Mouse (Mus musculus): Measurements from ENCODE around the gene Asb15. TPM values are rescaled to one million over a fixed set of nuclear protein-coding genes. Genes with fewer than 3 reads are reported as not detected.

The Asb15 gene
- polyA plus RNA-seq, 1 experiment from 2014 or later: not detected

GRCm38 (mm10) chr6:24606512-24606911, 78.6 kb downstream of the Asb15 start:
- H3K4me3 ChIP-seq (ENCODE audit: low read depth, low read length): no peak overlapping the region
- no peak overlapping the region for H3K4me2 ChIP-seq
- 76% methylated on average over 10 of the region's 10 CpGs for WGBS
- DNase-seq (ENCODE audit: low spot score) (no peak), ATAC-seq (replicated peaks; ENCODE audit: low FRiP score) (no peak)
- no peak overlapping the region for H3K9ac ChIP-seq (ENCODE audit: low read depth, low read length)
- no peaks in the 10 kb centered on the region for H3K4me1 ChIP-seq (replicated peaks; ENCODE audit: control insufficient read depth, insufficient read depth, low read length)
- H3K27me3 ChIP-seq (replicated peaks; ENCODE audit: control insufficient read depth, insufficient read depth, low read length): no peaks in the 10 kb centered on the region
- no peaks in the 10 kb centered on the region; the same call in 1 of the 2 replicates for H3K36me3 ChIP-seq (ENCODE audit: control insufficient read depth, insufficient read depth, low read length)
- no peaks in the 10 kb centered on the region for H3K9me3 ChIP-seq (ENCODE audit: control insufficient read depth, low read length)
- H3K27ac ChIP-seq (ENCODE audit: low read depth, low read length): no peak overlapping the region

GRCm38 (mm10) chr6:24607531-24607930, 79.6 kb downstream of the Asb15 start:
- no peak overlapping the region for H3K4me3 ChIP-seq (ENCODE audit: low read depth, low read length)
- H3K27me3 ChIP-seq (replicated peaks; ENCODE audit: control insufficient read depth, insufficient read depth, low read length): no peaks in the 10 kb centered on the region
- DNase-seq (ENCODE audit: low spot score): no peak
- no peak overlapping the region for H3K27ac ChIP-seq (ENCODE audit: low read depth, low read length)
- no peaks in the 10 kb centered on the region; the same call in 1 of the 2 replicates for H3K36me3 ChIP-seq (ENCODE audit: control insufficient read depth, insufficient read depth, low read length)
- no peaks in the 10 kb centered on the region for H3K4me1 ChIP-seq (replicated peaks; ENCODE audit: control insufficient read depth, insufficient read depth, low read length)
- WGBS: 90% methylated on average over 15 of the region's 15 CpGs
- ATAC-seq (replicated peaks; ENCODE audit: low FRiP score): no peak
- no peak overlapping the region for H3K9ac ChIP-seq (ENCODE audit: low read depth, low read length)
- H3K9me3 ChIP-seq (ENCODE audit: control insufficient read depth, low read length): no peaks in the 10 kb centered on the region
- no peak overlapping the region for H3K4me2 ChIP-seq

GRCm38 (mm10) chr6:24608129-24608528, 80.2 kb downstream of the Asb15 start:
- Histone ChIP-seq H3K27ac (ENCODE audit: low read depth, low read length) (no peak overlapping the region), H3K9me3 (ENCODE audit: control insufficient read depth, low read length) (no peaks in the 10 kb centered on the region), H3K4me2 (no peak overlapping the region), H3K9ac (ENCODE audit: low read depth, low read length) (no peak overlapping the region), H3K36me3 (ENCODE audit: control insufficient read depth, insufficient read depth, low read length) (no peaks in the 10 kb centered on the region; the same call in 1 of the 2 replicates), H3K4me3 (ENCODE audit: low read depth, low read length) (no peak overlapping the region), H3K27me3 (replicated peaks; ENCODE audit: control insufficient read depth, insufficient read depth, low read length) (no peaks in the 10 kb centered on the region), H3K4me1 (replicated peaks; ENCODE audit: control insufficient read depth, insufficient read depth, low read length) (no peaks in the 10 kb centered on the region)
- DNase-seq (ENCODE audit: low spot score): no peak
- 83% methylated on average over 4 of the region's 4 CpGs for WGBS
- no peak for ATAC-seq (replicated peaks; ENCODE audit: low FRiP score)

GRCm38 (mm10) chr6:24608682-24609081, 80.7 kb downstream of the Asb15 start:
- no peak overlapping the region for H3K27ac ChIP-seq (ENCODE audit: low read depth, low read length)

GRCm38 (mm10) chr6:24609531-24609930, 81.6 kb downstream of the Asb15 start:
- Histone ChIP-seq H3K4me2 (no peak overlapping the region), H3K27me3 (replicated peaks; ENCODE audit: control insufficient read depth, insufficient read depth, low read length) (no peaks in the 10 kb centered on the region), H3K9ac (ENCODE audit: low read depth, low read length) (no peak overlapping the region), H3K4me3 (ENCODE audit: low read depth, low read length) (no peak overlapping the region), H3K27ac (ENCODE audit: low read depth, low read length) (no peak overlapping the region), H3K36me3 (ENCODE audit: control insufficient read depth, insufficient read depth, low read length) (no peaks in the 10 kb centered on the region; the same call in 1 of the 2 replicates), H3K9me3 (ENCODE audit: control insufficient read depth, low read length) (no peaks in the 10 kb centered on the region), H3K4me1 (replicated peaks; ENCODE audit: control insufficient read depth, insufficient read depth, low read length) (no peaks in the 10 kb centered on the region)
- ATAC-seq (replicated peaks; ENCODE audit: low FRiP score) (no peak), DNase-seq (ENCODE audit: low spot score) (no peak)
- 69% methylated on average over 4 of the region's 4 CpGs for WGBS

More at GRCm38 (mm10) chr6:24608682-24609081, 80.7 kb downstream of the Asb15 start:
- no peak for DNase-seq (ENCODE audit: low spot score)
- ATAC-seq (replicated peaks; ENCODE audit: low FRiP score): no peak
- WGBS: 82% methylated on average over 3 of the region's 3 CpGs
- Histone ChIP-seq H3K27me3 (replicated peaks; ENCODE audit: control insufficient read depth, insufficient read depth, low read length) (no peaks in the 10 kb centered on the region), H3K9ac (ENCODE audit: low read depth, low read length) (no peak overlapping the region), H3K4me3 (ENCODE audit: low read depth, low read length) (no peak overlapping the region), H3K36me3 (ENCODE audit: control insufficient read depth, insufficient read depth, low read length) (no peaks in the 10 kb centered on the region; the same call in 1 of the 2 replicates), H3K4me1 (replicated peaks; ENCODE audit: control insufficient read depth, insufficient read depth, low read length) (no peaks in the 10 kb centered on the region), H3K9me3 (ENCODE audit: control insufficient read depth, low read length) (no peaks in the 10 kb centered on the region), H3K4me2 (no peak overlapping the region)

GRCm38 (mm10) chr6:24610358-24610757, 82.4 kb downstream of the Asb15 start:
- DNase-seq (ENCODE audit: low spot score) (no peak), ATAC-seq (replicated peaks; ENCODE audit: low FRiP score) (no peak)
- H3K27me3 ChIP-seq (replicated peaks; ENCODE audit: control insufficient read depth, insufficient read depth, low read length): no peaks in the 10 kb centered on the region
- no peak overlapping the region for H3K4me2 ChIP-seq
- H3K4me3 ChIP-seq (ENCODE audit: low read depth, low read length): no peak overlapping the region
- H3K4me1 ChIP-seq (replicated peaks; ENCODE audit: control insufficient read depth, insufficient read depth, low read length): no peaks in the 10 kb centered on the region
- no peak overlapping the region for H3K9ac ChIP-seq (ENCODE audit: low read depth, low read length)
- no peak overlapping the region for H3K27ac ChIP-seq (ENCODE audit: low read depth, low read length)
- WGBS: 83% methylated on average over 4 of the region's 4 CpGs
- H3K9me3 ChIP-seq (ENCODE audit: control insufficient read depth, low read length): no peaks in the 10 kb centered on the region
- peaks cover 2% of the 10 kb centered on the region; the same call in 1 of the 2 replicates for H3K36me3 ChIP-seq (ENCODE audit: control insufficient read depth, insufficient read depth, low read length)

- H3K27me3 ChIP-seq (replicated peaks; ENCODE audit: control insufficient read depth, insufficient read depth, low read length): no peaks in the 10 kb centered on the region
- no peak overlapping the region for H3K4me2 ChIP-seq
- H3K4me3 ChIP-seq (ENCODE audit: low read depth, low read length): no peak overlapping the region
- no peak overlapping the region for H3K27ac ChIP-seq (ENCODE audit: low read depth, low read length)
- no peak for ATAC-seq (replicated peaks; ENCODE audit: low FRiP score)
- H3K9me3 ChIP-seq (ENCODE audit: control insufficient read depth, low read length): no peaks in the 10 kb centered on the region
- H3K4me1 ChIP-seq (replicated peaks; ENCODE audit: control insufficient read depth, insufficient read depth, low read length): no peaks in the 10 kb centered on the region
- peaks cover 3% of the 10 kb centered on the region; the same call in 1 of the 2 replicates for H3K36me3 ChIP-seq (ENCODE audit: control insufficient read depth, insufficient read depth, low read length)
- H3K9ac ChIP-seq (ENCODE audit: low read depth, low read length): no peak overlapping the region
- DNase-seq (ENCODE audit: low spot score): no peak
- 90% methylated on average over 7 of the region's 7 CpGs for WGBS
Observed at GRCm38 (mm10) chr6:24612074-24612755, 84.3 kb downstream of the Asb15 start.

- H3K4me3 ChIP-seq (ENCODE audit: low read depth, low read length): no peak overlapping the region
- DNase-seq (ENCODE audit: low spot score) (no peak), ATAC-seq (replicated peaks; ENCODE audit: low FRiP score) (no peak)
- no peak overlapping the region for H3K4me2 ChIP-seq
- H3K27ac ChIP-seq (ENCODE audit: low read depth, low read length): no peak overlapping the region
- no peak overlapping the region for H3K9ac ChIP-seq (ENCODE audit: low read depth, low read length)
- H3K4me1 ChIP-seq (replicated peaks; ENCODE audit: control insufficient read depth, insufficient read depth, low read length): no peaks in the 10 kb centered on the region
- 97% methylated on average over 6 of the region's 6 CpGs for WGBS
- peaks cover 8% of the 10 kb centered on the region; the same call in 1 of the 2 replicates for H3K36me3 ChIP-seq (ENCODE audit: control insufficient read depth, insufficient read depth, low read length)
- H3K27me3 ChIP-seq (replicated peaks; ENCODE audit: control insufficient read depth, insufficient read depth, low read length): no peaks in the 10 kb centered on the region
- no peaks in the 10 kb centered on the region for H3K9me3 ChIP-seq (ENCODE audit: control insufficient read depth, low read length)
Observed at GRCm38 (mm10) chr6:24613346-24613745, 85.4 kb downstream of the Asb15 start.

- H3K4me3 ChIP-seq (ENCODE audit: low read depth, low read length): no peak overlapping the region
- H3K9me3 ChIP-seq (ENCODE audit: control insufficient read depth, low read length): no peaks in the 10 kb centered on the region
- no peaks in the 10 kb centered on the region for H3K27me3 ChIP-seq (replicated peaks; ENCODE audit: control insufficient read depth, insufficient read depth, low read length)
- no peak overlapping the region for H3K27ac ChIP-seq (ENCODE audit: low read depth, low read length)
- 97% methylated on average over 4 of the region's 4 CpGs for WGBS
- DNase-seq (ENCODE audit: low spot score) (no peak), ATAC-seq (replicated peaks; ENCODE audit: low FRiP score) (no peak)
- H3K4me1 ChIP-seq (replicated peaks; ENCODE audit: control insufficient read depth, insufficient read depth, low read length): no peaks in the 10 kb centered on the region
- peaks cover 8% of the 10 kb centered on the region; the same call in 1 of the 2 replicates for H3K36me3 ChIP-seq (ENCODE audit: control insufficient read depth, insufficient read depth, low read length)
- no peak overlapping the region for H3K4me2 ChIP-seq
- H3K9ac ChIP-seq (ENCODE audit: low read depth, low read length): no peak overlapping the region
Observed at GRCm38 (mm10) chr6:24613918-24614317, 86.0 kb downstream of the Asb15 start.

All from liver, embryonic 11.5 days (tissue).